Mouse (Mus musculus): ENCODE results near the gene Acsm3. TPM values are rescaled to one million over a fixed set of nuclear protein-coding genes. Genes with fewer than 3 reads are reported as not detected.

The Acsm3 gene
- polyA plus RNA-seq (2014; fragmentation: Illumina TruSeq; extraction: RNeasy Lipid Tissue Mini Kit (QIAGEN cat#74804); ENCODE audit: low read depth, low replicate concordance) = 3.2 TPM

GRCm38 (mm10) chr7:119760527-119760951 lies at the start of gene Acsm3:
Gene Acsm3 (plus strand): TSS chr7:119760923.

GRCm38 (mm10) chr7:119720253-119720946 lies 40.3 kb upstream of the Acsm3 start, which contains the start of gene Thumpd1:
Gene Thumpd1 (minus strand): TSS chr7:119720798.

GRCm38 (mm10) chr7:119793586-119794250 lies 33.0 kb downstream of the Acsm3 start, which contains the start of the genes Rexo5 and Eri2:
Gene Rexo5 (plus strand): TSS chr7:119794006.
Gene Eri2 (minus strand): TSS chr7:119794058.

Other genes starting within 250 kb of the Acsm3 start
- gene Acsm5, start 241.5 kb upstream of the Acsm3 start, polyA plus RNA-seq (2014; fragmentation: Illumina TruSeq; extraction: RNeasy Lipid Tissue Mini Kit (QIAGEN cat#74804); ENCODE audit: low read depth, low replicate concordance) = 0.34 TPM
- 321 TPM for gene Pdilt, start 237.4 kb upstream of the Acsm3 start, polyA plus RNA-seq (2014; fragmentation: Illumina TruSeq; extraction: RNeasy Lipid Tissue Mini Kit (QIAGEN cat#74804); ENCODE audit: low read depth, low replicate concordance)
- 0.10 TPM for gene Acsm2, start 206.6 kb upstream of the Acsm3 start, polyA plus RNA-seq (2014; fragmentation: Illumina TruSeq; extraction: RNeasy Lipid Tissue Mini Kit (QIAGEN cat#74804); ENCODE audit: low read depth, low replicate concordance)
- gene Acsm1, start 153.9 kb upstream of the Acsm3 start, polyA plus RNA-seq (2014; fragmentation: Illumina TruSeq; extraction: RNeasy Lipid Tissue Mini Kit (QIAGEN cat#74804); ENCODE audit: low read depth, low replicate concordance) = not detected
- not detected for gene Acsm4, start 70.9 kb upstream of the Acsm3 start, polyA plus RNA-seq (2014; fragmentation: Illumina TruSeq; extraction: RNeasy Lipid Tissue Mini Kit (QIAGEN cat#74804); ENCODE audit: low read depth, low replicate concordance)
- 39.0 TPM for gene Thumpd1, start 40.1 kb upstream of the Acsm3 start, polyA plus RNA-seq (2014; fragmentation: Illumina TruSeq; extraction: RNeasy Lipid Tissue Mini Kit (QIAGEN cat#74804); ENCODE audit: low read depth, low replicate concordance)
- gene Rexo5, start 33.1 kb downstream of the Acsm3 start, polyA plus RNA-seq (2014; fragmentation: Illumina TruSeq; extraction: RNeasy Lipid Tissue Mini Kit (QIAGEN cat#74804); ENCODE audit: low read depth, low replicate concordance) = 257 TPM
- gene Eri2, start 33.1 kb downstream of the Acsm3 start, polyA plus RNA-seq (2014; fragmentation: Illumina TruSeq; extraction: RNeasy Lipid Tissue Mini Kit (QIAGEN cat#74804); ENCODE audit: low read depth, low replicate concordance) = 26.7 TPM
- gene Lyrm1, start 134.9 kb downstream of the Acsm3 start, polyA plus RNA-seq (2014; fragmentation: Illumina TruSeq; extraction: RNeasy Lipid Tissue Mini Kit (QIAGEN cat#74804); ENCODE audit: low read depth, low replicate concordance) = 85.5 TPM
- 48.2 TPM for gene Dcun1d3, start 135.4 kb downstream of the Acsm3 start, polyA plus RNA-seq (2014; fragmentation: Illumina TruSeq; extraction: RNeasy Lipid Tissue Mini Kit (QIAGEN cat#74804); ENCODE audit: low read depth, low replicate concordance)

Data from testis, adult 10 weeks (tissue).